Mouse (Mus musculus): ENCODE measurements at regions not wholly inside any gene's neighbourhood (a gene's known extent, or its start where the extent isn't known, plus 50 kb on each side); places are given as distances from the start of the nearest gene placed in this dataset.

GRCm38 (mm10) chr10:99678096-99678495 lies 81.4 kb downstream of the Csl start:
- Histone ChIP-seq H3K27me3 (ENCODE audit: control insufficient read depth, insufficient read depth, insufficient read length) (no peaks in the 10 kb centered on the region), H3K36me3 (ENCODE audit: control insufficient read depth, insufficient read depth) (no peaks in the 10 kb centered on the region), H3K4me3 (ENCODE audit: insufficient read depth, poor library complexity, severe bottlenecking) (no peak overlapping the region)

GRCm38 (mm10) chr10:99679813-99680212 lies 79.6 kb downstream of the Csl start:
- Histone ChIP-seq H3K4me3 (ENCODE audit: insufficient read depth, poor library complexity, severe bottlenecking) (no peak overlapping the region), H3K79me2 (ENCODE audit: control insufficient read depth, insufficient read depth) (no peaks in the 10 kb centered on the region), H3K79me3 (ENCODE audit: low read depth) (no peaks in the 10 kb centered on the region), H3K27me3 (ENCODE audit: control insufficient read depth, insufficient read depth, insufficient read length) (no peaks in the 10 kb centered on the region), H3K36me3 (ENCODE audit: control insufficient read depth, insufficient read depth) (no peaks in the 10 kb centered on the region), H3ac (ENCODE audit: control insufficient read depth, insufficient read length, low read depth) (no peak overlapping the region)
- TF ChIP-seq MYOG (IDR thresholded peaks at IDR 0.05; ENCODE audit: control insufficient read depth, extremely low read depth, insufficient read length): no peak
- TF ChIP-seq USF1 (IDR thresholded peaks at IDR 0.05; ENCODE audit: low read depth): no peak
- no peak for TF ChIP-seq MYOD1 (IDR thresholded peaks at IDR 0.05; ENCODE audit: control insufficient read depth, insufficient read length, low read depth)
- no peak for TF ChIP-seq CTCF (IDR thresholded peaks at IDR 0.05; ENCODE audit: control insufficient read depth, insufficient read depth, insufficient read length)
- TF ChIP-seq MAX (IDR thresholded peaks at IDR 0.05): no peak
- TF ChIP-seq FOSL1 (IDR thresholded peaks at IDR 0.05; ENCODE audit: insufficient read depth, low read length, poor library complexity, severe bottlenecking): no peak
- TF ChIP-seq CEBPB (IDR thresholded peaks at IDR 0.05; ENCODE audit: low read depth): no peak

More at GRCm38 (mm10) chr10:99678096-99678495, 81.4 kb downstream of the Csl start:
- H3K79me2 ChIP-seq (ENCODE audit: control insufficient read depth, insufficient read depth): no peaks in the 10 kb centered on the region
- no peak overlapping the region for H3ac ChIP-seq (ENCODE audit: control insufficient read depth, insufficient read length, low read depth)
- H3K79me3 ChIP-seq (ENCODE audit: low read depth): no peaks in the 10 kb centered on the region
- no peak for TF ChIP-seq USF1 (IDR thresholded peaks at IDR 0.05; ENCODE audit: low read depth)
- no peak for TF ChIP-seq CTCF (IDR thresholded peaks at IDR 0.05; ENCODE audit: control insufficient read depth, insufficient read depth, insufficient read length)
- TF ChIP-seq CEBPB (IDR thresholded peaks at IDR 0.05; ENCODE audit: low read depth): no peak
- TF ChIP-seq MYOG (IDR thresholded peaks at IDR 0.05; ENCODE audit: control insufficient read depth, extremely low read depth, insufficient read length): no peak

DNA sequence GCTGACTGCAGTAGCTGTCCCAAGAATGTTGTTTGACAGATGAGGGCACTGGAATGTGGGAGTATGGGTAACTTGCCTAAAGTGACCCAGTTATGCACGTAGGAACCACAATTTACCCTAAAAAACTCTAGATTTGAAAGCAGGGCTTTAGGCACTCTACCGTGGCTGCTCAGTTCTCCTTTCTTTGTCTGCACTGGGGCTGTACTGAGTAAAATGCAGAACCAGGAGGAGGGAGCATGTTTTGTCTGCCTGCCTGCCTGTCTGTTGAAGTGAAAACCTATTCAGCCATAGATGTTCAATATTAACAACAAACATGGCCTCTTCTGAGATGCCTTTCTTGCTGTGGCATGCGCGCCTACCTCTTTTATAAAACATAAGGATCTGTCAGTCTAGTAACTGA lies 77.5 kb downstream of the Csl start:
- H3K4me3 ChIP-seq (ENCODE audit: insufficient read depth, poor library complexity, severe bottlenecking): no peak overlapping the region
- H3K27me3 ChIP-seq (ENCODE audit: control insufficient read depth, insufficient read depth, insufficient read length): no peaks in the 10 kb centered on the region
- H3K79me2 ChIP-seq (ENCODE audit: control insufficient read depth, insufficient read depth): no peaks in the 10 kb centered on the region
- H3K36me3 ChIP-seq (ENCODE audit: control insufficient read depth, insufficient read depth): no peaks in the 10 kb centered on the region
- no peak for TF ChIP-seq FOSL1 (IDR thresholded peaks at IDR 0.05; ENCODE audit: insufficient read depth, low read length, poor library complexity, severe bottlenecking)
- TF ChIP-seq MYOD1 (IDR thresholded peaks at IDR 0.05; ENCODE audit: control insufficient read depth, insufficient read length, low read depth): no peak
- no peak for TF ChIP-seq USF1 (IDR thresholded peaks at IDR 0.05; ENCODE audit: low read depth)
- TF ChIP-seq MAX (IDR thresholded peaks at IDR 0.05): no peak
- no peak for TF ChIP-seq CTCF (IDR thresholded peaks at IDR 0.05; ENCODE audit: control insufficient read depth, insufficient read depth, insufficient read length)
- TF ChIP-seq CEBPB (IDR thresholded peaks at IDR 0.05; ENCODE audit: low read depth): no peak
- no peak for TF ChIP-seq MYOG (IDR thresholded peaks at IDR 0.05; ENCODE audit: control insufficient read depth, extremely low read depth, insufficient read length)
- no peak overlapping the region for H3ac ChIP-seq (ENCODE audit: control insufficient read depth, insufficient read length, low read depth)
- H3K79me3 ChIP-seq (ENCODE audit: low read depth): no peaks in the 10 kb centered on the region

- Histone ChIP-seq H3K4me3 (ENCODE audit: insufficient read depth, poor library complexity, severe bottlenecking) (no peak overlapping the region), H3K79me2 (ENCODE audit: control insufficient read depth, insufficient read depth) (no peaks in the 10 kb centered on the region), H3K36me3 (ENCODE audit: control insufficient read depth, insufficient read depth) (no peaks in the 10 kb centered on the region), H3K79me3 (ENCODE audit: low read depth) (no peaks in the 10 kb centered on the region), H3K27me3 (ENCODE audit: control insufficient read depth, insufficient read depth, insufficient read length) (no peaks in the 10 kb centered on the region), H3ac (ENCODE audit: control insufficient read depth, insufficient read length, low read depth) (no peak overlapping the region)
- no peak for TF ChIP-seq MAX (IDR thresholded peaks at IDR 0.05)
- no peak for TF ChIP-seq CEBPB (IDR thresholded peaks at IDR 0.05; ENCODE audit: low read depth)
- no peak for TF ChIP-seq MYOD1 (IDR thresholded peaks at IDR 0.05; ENCODE audit: control insufficient read depth, insufficient read length, low read depth)
- no peak for TF ChIP-seq USF1 (IDR thresholded peaks at IDR 0.05; ENCODE audit: low read depth)
- no peak for TF ChIP-seq FOSL1 (IDR thresholded peaks at IDR 0.05; ENCODE audit: insufficient read depth, low read length, poor library complexity, severe bottlenecking)
- no peak for TF ChIP-seq CTCF (IDR thresholded peaks at IDR 0.05; ENCODE audit: control insufficient read depth, insufficient read depth, insufficient read length)
- no peak for TF ChIP-seq MYOG (IDR thresholded peaks at IDR 0.05; ENCODE audit: control insufficient read depth, extremely low read depth, insufficient read length)
Measured at GRCm38 (mm10) chr10:99682350-99682749, 77.1 kb downstream of the Csl start.

DNA sequence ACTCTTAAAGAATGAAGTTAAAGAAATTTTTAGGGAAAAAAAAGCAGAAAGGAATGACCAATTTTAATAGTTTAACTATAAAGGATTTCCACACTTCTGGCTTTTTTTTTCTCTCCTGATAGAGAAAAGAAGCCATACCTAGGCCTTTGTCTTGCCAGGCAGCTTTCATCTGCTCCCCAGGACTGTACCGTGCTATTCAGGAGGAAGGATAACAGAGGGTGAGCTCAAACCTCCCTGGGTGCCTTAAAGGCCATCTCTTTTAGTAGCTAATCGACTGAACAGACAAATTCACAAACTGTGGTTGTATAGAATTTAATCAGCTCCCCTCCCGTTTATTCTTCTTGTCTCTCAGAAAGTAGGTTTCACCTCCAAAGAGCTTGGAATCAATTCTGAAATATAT lies 76.1 kb downstream of the Csl start:
- Histone ChIP-seq H3ac (ENCODE audit: control insufficient read depth, insufficient read length, low read depth) (no peak overlapping the region), H3K4me3 (ENCODE audit: insufficient read depth, poor library complexity, severe bottlenecking) (no peak overlapping the region), H3K36me3 (ENCODE audit: control insufficient read depth, insufficient read depth) (no peaks in the 10 kb centered on the region), H3K27me3 (ENCODE audit: control insufficient read depth, insufficient read depth, insufficient read length) (no peaks in the 10 kb centered on the region), H3K79me2 (ENCODE audit: control insufficient read depth, insufficient read depth) (no peaks in the 10 kb centered on the region), H3K79me3 (ENCODE audit: low read depth) (no peaks in the 10 kb centered on the region)
- TF ChIP-seq CTCF (IDR thresholded peaks at IDR 0.05; ENCODE audit: control insufficient read depth, insufficient read depth, insufficient read length) (no peak), USF1 (IDR thresholded peaks at IDR 0.05; ENCODE audit: low read depth) (no peak), MYOG (IDR thresholded peaks at IDR 0.05; ENCODE audit: control insufficient read depth, extremely low read depth, insufficient read length) (no peak), MAX (IDR thresholded peaks at IDR 0.05) (no peak), FOSL1 (IDR thresholded peaks at IDR 0.05; ENCODE audit: insufficient read depth, low read length, poor library complexity, severe bottlenecking) (no peak), MYOD1 (IDR thresholded peaks at IDR 0.05; ENCODE audit: control insufficient read depth, insufficient read length, low read depth) (no peak), CEBPB (IDR thresholded peaks at IDR 0.05; ENCODE audit: low read depth) (no peak)

- H3K79me3 ChIP-seq (ENCODE audit: low read depth): no peaks in the 10 kb centered on the region
- H3K79me2 ChIP-seq (ENCODE audit: control insufficient read depth, insufficient read depth): no peaks in the 10 kb centered on the region
- no peak overlapping the region for H3ac ChIP-seq (ENCODE audit: control insufficient read depth, insufficient read length, low read depth)
- no peaks in the 10 kb centered on the region for H3K36me3 ChIP-seq (ENCODE audit: control insufficient read depth, insufficient read depth)
- TF ChIP-seq MYOD1 (IDR thresholded peaks at IDR 0.05; ENCODE audit: control insufficient read depth, insufficient read length, low read depth): no peak
- no peak for TF ChIP-seq FOSL1 (IDR thresholded peaks at IDR 0.05; ENCODE audit: insufficient read depth, low read length, poor library complexity, severe bottlenecking)
- no peak for TF ChIP-seq USF1 (IDR thresholded peaks at IDR 0.05; ENCODE audit: low read depth)
- TF ChIP-seq MAX (IDR thresholded peaks at IDR 0.05): no peak
- no peak for TF ChIP-seq CTCF (IDR thresholded peaks at IDR 0.05; ENCODE audit: control insufficient read depth, insufficient read depth, insufficient read length)
- no peak for TF ChIP-seq MYOG (IDR thresholded peaks at IDR 0.05; ENCODE audit: control insufficient read depth, extremely low read depth, insufficient read length)
- TF ChIP-seq CEBPB (IDR thresholded peaks at IDR 0.05; ENCODE audit: low read depth): no peak
- H3K27me3 ChIP-seq (ENCODE audit: control insufficient read depth, insufficient read depth, insufficient read length): no peaks in the 10 kb centered on the region
- no peak overlapping the region for H3K4me3 ChIP-seq (ENCODE audit: insufficient read depth, poor library complexity, severe bottlenecking)
Measured at GRCm38 (mm10) chr10:99685911-99686310, 73.5 kb downstream of the Csl start.
